Mouse (Mus musculus): ENCODE measurements around the gene Nucb2. TPM values are rescaled to one million over a fixed set of nuclear protein-coding genes. Genes with fewer than 3 reads are reported as not detected.

The Nucb2 gene
- 13.6 and 14.8 TPM in 2 replicates for polyA plus RNA-seq (2015; fragmentation: Nextera tagmentation; extraction: Ambion mirVana)

GRCm38 (mm10) chr7:116503879-116504817 lies at the start of gene Nucb2:
Gene Nucb2, plus strand, starts transcription at chr7:116504369.

Other genes with a start within 250 kb of the Nucb2 start
- 0.83 and 1.6 TPM in 2 replicates for gene Plekha7, start 196.0 kb upstream of the Nucb2 start, polyA plus RNA-seq (2015; fragmentation: Nextera tagmentation; extraction: Ambion mirVana)
- gene Rps13, start 170.2 kb upstream of the Nucb2 start, polyA plus RNA-seq (2015; fragmentation: Nextera tagmentation; extraction: Ambion mirVana), result 760 and 773 TPM in 2 replicates
- gene Pik3c2a, start 60.9 kb upstream of the Nucb2 start, polyA plus RNA-seq (2015; fragmentation: Nextera tagmentation; extraction: Ambion mirVana), result 7.7 and 9.1 TPM in 2 replicates